Mouse (Mus musculus) spleen, adult 12 weeks (tissue): ENCODE measurements around the gene Cbfa2t3.

Experiments
- DNase-seq: peaks from one replicate; pipeline ENCODE4 v3.0.0; 2022; ENCODE audit warnings: low spot score

The Cbfa2t3 gene

GRCm38 (mm10) chr8:122665667-122666316 is 33.1 kb downstream of the Cbfa2t3 start:
- no peak for DNase-seq

- no peak for DNase-seq
Observed at GRCm38 (mm10) chr8:122665221-122665620, 33.7 kb downstream of the Cbfa2t3 start.

GRCm38 (mm10) chr8:122663670-122664069 is 35.2 kb downstream of the Cbfa2t3 start:
- no peak for DNase-seq

- DNase-seq, result no peak
Observed at GRCm38 (mm10) chr8:122663106-122663505, 35.8 kb downstream of the Cbfa2t3 start.

- DNase-seq, result no peak
Observed at GRCm38 (mm10) chr8:122661894-122662293, 37.0 kb downstream of the Cbfa2t3 start.

- no peak for DNase-seq
Observed at GRCm38 (mm10) chr8:122661138-122661537, 37.8 kb downstream of the Cbfa2t3 start.

GRCm38 (mm10) chr8:122660022-122660421 is 38.9 kb downstream of the Cbfa2t3 start:
- no peak for DNase-seq

GRCm38 (mm10) chr8:122658807-122659160 is 40.1 kb downstream of the Cbfa2t3 start:
- DNase-seq, result no peak

GRCm38 (mm10) chr8:122658149-122658806 is 40.6 kb downstream of the Cbfa2t3 start:
- DNase-seq, result no peak

- peak; percentile 74 for DNase-seq
Observed at GRCm38 (mm10) chr8:122656056-122656999, 42.6 kb downstream of the Cbfa2t3 start.

GRCm38 (mm10) chr8:122654768-122655167 is 44.1 kb downstream of the Cbfa2t3 start:
- no peak for DNase-seq

GRCm38 (mm10) chr8:122652643-122653042 is 46.3 kb downstream of the Cbfa2t3 start:
- DNase-seq, result no peak

- no peak for DNase-seq
Observed at GRCm38 (mm10) chr8:122651326-122651921, 47.5 kb downstream of the Cbfa2t3 start.

GRCm38 (mm10) chr8:122648192-122648970 is 50.5 kb downstream of the Cbfa2t3 start:
- no peak for DNase-seq

GRCm38 (mm10) chr8:122646337-122646736 is 52.6 kb downstream of the Cbfa2t3 start:
- DNase-seq, result no peak

- no peak for DNase-seq
Observed at GRCm38 (mm10) chr8:122644175-122644954, 54.5 kb downstream of the Cbfa2t3 start.

GRCm38 (mm10) chr8:122642071-122642470 is 56.8 kb downstream of the Cbfa2t3 start:
- DNase-seq, result no peak

GRCm38 (mm10) chr8:122641406-122641805 is 57.5 kb downstream of the Cbfa2t3 start:
- no peak for DNase-seq

- DNase-seq, result no peak
Observed at GRCm38 (mm10) chr8:122640825-122641224, 58.1 kb downstream of the Cbfa2t3 start.

GRCm38 (mm10) chr8:122639521-122640248 is 59.2 kb downstream of the Cbfa2t3 start:
- no peak for DNase-seq
